Mouse (Mus musculus) myocyte (in vitro differentiated cells): ENCODE data around the gene Sdccag8.

ENCODE experiments used
- E2F4 ChIP-seq: IDR thresholded peaks from one replicate; pipeline ENCODE4 v1.6.1; 2011; ENCODE audit warnings: mild to moderate bottlenecking, control low read depth, moderate library complexity; ENCODE audit not compliant: insufficient read depth
- MYOG ChIP-seq, 3 experiments: IDR thresholded peaks; one replicate each; pipeline ENCODE4 v1.6.1; 2011; ENCODE audit warnings: control low read depth in 2 of 3, low read depth in 2 of 3, mild to moderate bottlenecking in 2 of 3; ENCODE audit not compliant: insufficient read length in 2 of 3, control insufficient read depth in 1 of 3, insufficient read depth in 1 of 3
- POLR2A ChIP-seq: IDR thresholded peaks from one replicate; pipeline ENCODE4 v1.6.1; 2011; ENCODE audit warnings: low read depth, mild to moderate bottlenecking, control low read depth, moderate library complexity; ENCODE audit not compliant: insufficient read length
- USF1 ChIP-seq: IDR thresholded peaks from one replicate; pipeline ENCODE4 v1.6.1; 2011; ENCODE audit warnings: low read depth, mild to moderate bottlenecking, control low read depth, moderate library complexity

DNA sequence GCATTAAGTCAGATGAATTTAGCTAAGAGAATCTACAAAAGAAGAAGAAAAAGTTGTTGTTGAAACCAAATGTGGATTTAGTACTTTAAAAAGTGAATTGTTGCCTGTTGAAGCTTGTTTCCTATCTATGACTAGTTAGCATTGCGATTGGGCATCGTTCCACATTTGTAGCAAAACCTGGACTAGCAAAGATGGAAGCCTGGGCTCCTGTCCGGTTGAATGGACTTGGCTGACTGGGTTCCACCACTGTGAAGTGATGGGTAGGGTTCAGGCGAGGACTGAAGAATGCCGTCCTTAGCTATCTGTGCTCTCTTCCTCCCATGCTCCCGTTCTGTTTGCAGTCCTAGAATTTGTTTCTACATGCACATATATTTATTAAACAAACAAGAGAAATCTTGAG is 89.3 kb downstream of the Sdccag8 start:
- TF ChIP-seq POLR2A (no peak), E2F4 (no peak), MYOG (IDR thresholded peaks at IDR 0.05; ENCODE audit: control insufficient read depth in 1 of 3, insufficient read depth in 1 of 3, insufficient read length in 2 of 3, low read depth in 2 of 3) (no peak), USF1 (no peak)
